Mouse (Mus musculus) liver, embryonic 16.5 days (tissue): ENCODE data around the gene Mrpl41. TPM values are rescaled to one million over a fixed set of nuclear protein-coding genes. Genes with fewer than 3 reads are reported as not detected.

Experiments used
- ATAC-seq: fragments of 200-750 bp; cut with Nextera tagmentation; 2 replicates; pipeline ENCODE4 v1.8.0; 2017; ENCODE audit warnings: low read depth, mild to moderate bottlenecking, moderate number of reproducible peaks, moderate library complexity
- H3K27ac ChIP-seq: fragments of 300-500 bp; sonication (generic); 2 replicates; pipeline ENCODE4 v1.5.1; 2014; ENCODE audit warnings: mild to moderate bottlenecking, low read length
- H3K27me3 ChIP-seq: fragments of 300-500 bp; sonication (generic); 2 replicates; pipeline ENCODE4 v1.6.1; 2014; ENCODE audit warnings: low read depth, low read length, mixed read lengths; ENCODE audit not compliant: control insufficient read depth, insufficient read depth
- H3K36me3 ChIP-seq: fragments of 300-500 bp; sonication (generic); 2 replicates; pipeline ENCODE4 v1.6.1; 2014; ENCODE audit warnings: mild to moderate bottlenecking; ENCODE audit not compliant: control insufficient read depth, insufficient read depth
- H3K4me1 ChIP-seq: fragments of 300-500 bp; sonication (generic); 2 replicates; pipeline ENCODE4 v1.6.1; 2014; ENCODE audit warnings: low read depth, low read length, mixed read lengths; ENCODE audit not compliant: control insufficient read depth
- H3K4me2 ChIP-seq: fragments of 300-500 bp; sonication (generic); 2 replicates; pipeline ENCODE4 v1.6.1; 2014; ENCODE audit warnings: low read depth, low read length, mixed read lengths
- H3K4me3 ChIP-seq: fragments of 300-500 bp; sonication (generic); 2 replicates; pipeline ENCODE4 v1.5.1; 2014; ENCODE audit warnings: low read depth, mild to moderate bottlenecking, low read length
- H3K9ac ChIP-seq: fragments of 300-500 bp; sonication (generic); 2 replicates; pipeline ENCODE4 v1.6.1; 2014; ENCODE audit warnings: low read depth, low read length
- H3K9me3 ChIP-seq: fragments of 300-500 bp; sonication (generic); replicated peaks from 2 replicates; pipeline ENCODE4 v1.6.1; 2016; ENCODE audit warnings: low read length; ENCODE audit not compliant: control insufficient read depth
- WGBS: fragments of 180-500 bp; shearing (Covaris S2); extraction: QIAGEN DNeasy Blood & Tissue Kit; methylation state at CpG from one replicate; pipeline ENCODE4 v1.1.7; 2014; ENCODE audit not compliant: insufficient replicate concordance; 5-methylcytosine and 5-hydroxymethylcytosine counted together
- microRNA-seq: library from miRNA; unstranded; fragments of <30 nt; microRNA quantifications from one replicate; pipeline ENCODE4, GENCODE M21; 2016
- polyA plus RNA-seq: library from polyadenylated mRNA; unstranded; fragments of >200 nt; fragmentation: Nextera tagmentation; extraction: Ambion mirVana; gene quantifications from 2 replicates; pipeline ENCODE4 v1.2.1, GENCODE M21; 2015

Gene Mrpl41
- polyA plus RNA-seq, 1 experiment from 2014 or later: 56.6 TPM

- no peak for ATAC-seq
- H3K36me3 ChIP-seq: no peaks in the 10 kb centered on the region
- H3K4me2 ChIP-seq: no peak overlapping the region
- WGBS: 40% methylated on average over 7 of the region's 7 CpGs
- no peaks in the 10 kb centered on the region for H3K9me3 ChIP-seq
- no peak overlapping the region for H3K4me3 ChIP-seq
- no peaks in the 10 kb centered on the region for H3K4me1 ChIP-seq
- H3K9ac ChIP-seq: no peak overlapping the region
- no peaks in the 10 kb centered on the region for H3K27me3 ChIP-seq
- H3K27ac ChIP-seq: no peak overlapping the region
These were observed 47.9 kb downstream of the Mrpl41 start for GRCm38 (mm10) chr2:24926965-24927358.

GRCm38 (mm10) chr2:24926345-24926964 is 48.4 kb downstream of the Mrpl41 start:
- Histone ChIP-seq H3K4me1 (no peaks in the 10 kb centered on the region), H3K9ac (no peak overlapping the region), H3K9me3 (no peaks in the 10 kb centered on the region), H3K27ac (no peak overlapping the region), H3K4me2 (no peak overlapping the region), H3K36me3 (no peaks in the 10 kb centered on the region), H3K4me3 (no peak overlapping the region), H3K27me3 (no peaks in the 10 kb centered on the region)
- WGBS: 65% methylated on average over 9 of the region's 9 CpGs
- no peak for ATAC-seq

GRCm38 (mm10) chr2:24925284-24925683 is 49.6 kb downstream of the Mrpl41 start:
- ATAC-seq: no peak
- H3K4me1 ChIP-seq: peaks cover under 1% of the 10 kb centered on the region; the same call in 1 of the 2 replicates
- no peaks in the 10 kb centered on the region for H3K36me3 ChIP-seq
- 75% methylated on average over 8 of the region's 8 CpGs for WGBS
- H3K27ac ChIP-seq: no peak overlapping the region
- no peak overlapping the region for H3K4me2 ChIP-seq
- H3K27me3 ChIP-seq: no peaks in the 10 kb centered on the region
- no peak overlapping the region for H3K4me3 ChIP-seq
- H3K9ac ChIP-seq: no peak overlapping the region
- H3K9me3 ChIP-seq: no peaks in the 10 kb centered on the region

Small RNA genes lying within 50 kb of the gene (microRNA-seq; reads per million reads assigned to microRNA genes)
- not detected for gene Gm22875

Other genes starting within 250 kb of the Mrpl41 start
- 0.01 and 0.06 TPM in 2 replicates for gene Cacna1b, start 211.9 kb downstream of the Mrpl41 start, polyA plus RNA-seq
- gene Ehmt1, start 55.5 kb downstream of the Mrpl41 start, polyA plus RNA-seq: 13.4 and 14.2 TPM in 2 replicates
- gene Arrdc1, start 39.8 kb downstream of the Mrpl41 start, polyA plus RNA-seq: 16.0 and 16.1 TPM in 2 replicates
- gene Zmynd19, start 25.3 kb downstream of the Mrpl41 start, polyA plus RNA-seq: 1.5 and 1.7 TPM in 2 replicates
- 7.2 TPM in 2 replicates for gene Dph7, start 12.7 kb downstream of the Mrpl41 start, polyA plus RNA-seq
- gene Pnpla7, start 935 bp upstream of the Mrpl41 start, polyA plus RNA-seq: 12.9 and 13.7 TPM in 2 replicates
- 9.5 and 10.8 TPM in 2 replicates for gene Nsmf, start 79.3 kb upstream of the Mrpl41 start, polyA plus RNA-seq
- gene Entpd8, start 105.2 kb upstream of the Mrpl41 start, polyA plus RNA-seq: 5.3 and 8.0 TPM in 2 replicates
- gene Noxa1, start 120.1 kb upstream of the Mrpl41 start, polyA plus RNA-seq: 0.82 and 0.85 TPM in 2 replicates
- gene Nrarp, start 205.7 kb upstream of the Mrpl41 start, polyA plus RNA-seq: 1.1 and 1.3 TPM in 2 replicates
- 6.5 and 6.6 TPM in 2 replicates for gene Tor4a, start 221.8 kb upstream of the Mrpl41 start, polyA plus RNA-seq
- 33.9 and 34.9 TPM in 2 replicates for gene Nelfb, start 236.4 kb upstream of the Mrpl41 start, polyA plus RNA-seq
- gene Stpg3, start 239.5 kb upstream of the Mrpl41 start, polyA plus RNA-seq: not detected in 2 replicates
- gene Fam166a, start 243.6 kb upstream of the Mrpl41 start, polyA plus RNA-seq: not detected in 2 replicates
- 590 and 624 TPM in 2 replicates for gene Tubb4b, start 249.6 kb upstream of the Mrpl41 start, polyA plus RNA-seq